Mouse (Mus musculus) thymus, adult 18-20 months (tissue): Measurements from ENCODE around the gene Mapk8ip3.

Experiments used
- DNase-seq, 2 experiments: peaks; one replicate each; pipeline ENCODE4 v3.0.0; 2022; ENCODE audit warnings: mixed read lengths in 2 of 2

The Mapk8ip3 gene

DNA sequence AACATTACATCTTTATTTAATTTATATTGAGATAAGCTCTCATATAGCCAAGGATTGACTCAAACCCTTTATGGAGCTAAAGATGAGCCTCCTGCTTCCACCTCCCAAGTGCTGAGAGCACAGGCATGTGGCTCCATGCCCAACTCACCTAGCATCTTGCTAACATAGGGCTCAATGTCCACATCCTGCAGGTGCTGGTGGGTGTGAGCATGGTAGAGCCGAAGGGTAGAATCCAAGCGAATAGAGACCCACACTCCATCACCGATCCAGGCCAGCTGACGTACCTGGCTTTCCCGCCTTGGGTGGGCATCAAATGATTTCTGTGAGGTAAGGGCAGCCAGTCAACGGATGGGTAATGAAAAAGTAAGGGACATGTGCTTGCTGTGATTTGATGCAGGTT lies 36.8 kb downstream of the Mapk8ip3 start:
- no peak for DNase-seq

DNA sequence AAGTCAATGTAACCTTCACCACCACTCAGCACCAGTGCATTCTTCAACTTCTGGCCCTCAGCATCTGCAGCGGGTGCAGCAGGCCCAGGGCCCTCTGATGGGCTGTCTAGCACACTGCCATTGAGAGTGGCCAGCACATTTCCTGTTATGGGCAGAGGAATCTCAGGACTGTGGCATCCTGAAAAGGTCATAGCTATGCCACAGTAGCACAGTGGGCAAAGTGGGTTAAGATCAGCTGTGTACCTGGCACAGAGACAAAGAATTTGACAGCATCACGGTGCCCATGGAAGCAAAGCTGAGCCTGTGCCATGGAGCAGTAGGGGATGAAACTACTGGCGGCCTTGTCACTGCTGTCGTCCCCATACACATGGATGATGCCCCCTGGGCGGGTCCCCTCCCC lies 37.6 kb downstream of the Mapk8ip3 start:
- DNase-seq: no peak

DNA sequence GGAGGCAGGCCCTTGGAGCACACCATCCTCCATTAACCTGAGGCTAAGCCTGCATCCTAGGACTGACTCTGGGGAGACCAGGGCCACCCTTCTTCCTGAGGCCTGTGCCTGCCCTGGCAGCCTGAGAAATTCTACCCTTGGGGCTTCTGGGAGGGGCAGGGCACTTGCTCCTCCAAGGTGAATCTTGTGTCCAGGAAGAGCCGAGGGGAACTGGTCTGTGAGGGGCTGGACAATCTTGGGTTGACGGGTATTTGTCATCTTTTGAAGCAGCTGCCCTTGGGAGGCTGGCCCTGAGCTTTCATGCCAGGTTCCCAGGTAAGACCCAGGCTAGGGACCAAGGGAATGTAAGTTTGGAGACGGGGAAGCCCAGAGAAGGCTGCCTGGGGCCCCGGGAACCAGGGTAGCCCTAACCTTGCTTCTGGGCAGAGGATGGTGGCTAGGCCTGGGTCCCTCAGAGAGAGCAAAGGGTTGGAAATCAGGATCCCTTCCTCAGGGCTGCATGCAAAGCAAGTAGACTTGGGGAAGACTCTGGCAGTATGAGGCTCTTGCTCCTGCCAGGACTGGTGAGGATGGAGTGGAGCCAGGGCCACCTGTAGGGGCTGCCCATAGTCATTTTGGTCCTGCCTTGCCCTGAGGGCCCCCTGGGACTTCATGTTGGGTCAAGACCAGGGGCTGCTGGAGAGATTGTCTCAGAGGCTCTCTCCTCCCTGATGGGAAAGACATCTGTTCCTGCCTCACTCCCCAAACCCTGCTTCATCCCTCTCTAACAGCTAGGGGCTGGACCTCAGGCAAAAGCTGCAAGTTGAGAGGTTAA lies 38.5 kb downstream of the Mapk8ip3 start:
- DNase-seq: no peak

- DNase-seq: no peak
These were observed 39.2 kb downstream of the Mapk8ip3 start for GRCm38 (mm10) chr17:24897600-24897999.

GRCm38 (mm10) chr17:24896993-24897269 lies 39.8 kb downstream of the Mapk8ip3 start:
- DNase-seq: no peak

DNA sequence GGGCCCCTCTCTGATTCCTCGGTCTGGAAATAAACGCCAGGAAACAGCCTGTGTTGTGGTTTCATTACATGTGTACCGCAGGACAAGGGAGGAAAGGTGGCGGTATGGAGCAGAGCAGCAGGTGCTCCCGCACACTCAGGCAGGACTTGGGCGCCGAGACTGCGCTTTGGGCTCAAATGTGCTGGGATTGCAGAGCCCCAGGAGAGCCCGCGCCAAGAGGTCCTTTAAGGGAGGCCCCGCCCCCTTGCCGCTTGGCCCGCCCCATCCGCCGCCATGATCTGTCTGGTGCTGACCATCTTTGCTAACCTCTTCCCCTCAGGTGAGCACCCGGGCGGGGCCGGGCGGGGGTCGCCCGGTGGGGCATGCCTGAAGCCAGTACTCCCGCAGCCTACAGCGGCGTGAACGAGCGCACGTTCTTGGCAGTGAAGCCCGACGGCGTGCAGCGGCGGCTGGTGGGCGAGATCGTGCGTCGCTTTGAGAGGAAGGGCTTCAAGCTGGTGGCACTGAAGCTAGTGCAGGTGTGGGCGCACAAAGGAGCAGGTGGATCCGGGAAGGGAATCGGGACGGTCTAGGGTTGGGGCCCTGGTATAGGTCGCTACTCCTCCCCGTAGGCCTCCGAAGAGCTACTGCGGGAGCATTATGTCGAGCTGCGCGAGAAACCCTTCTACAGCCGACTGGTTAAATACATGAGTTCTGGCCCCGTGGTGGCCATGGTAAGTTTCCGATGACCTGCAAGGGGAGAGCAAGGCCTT lies 40.4 kb downstream of the Mapk8ip3 start, which contains the start of gene Nme3:
Nme3 (plus strand) TSS at position 260 of the 752 bp plus-strand sequence.
- peak; percentile 64 to 70 for DNase-seq

DNA sequence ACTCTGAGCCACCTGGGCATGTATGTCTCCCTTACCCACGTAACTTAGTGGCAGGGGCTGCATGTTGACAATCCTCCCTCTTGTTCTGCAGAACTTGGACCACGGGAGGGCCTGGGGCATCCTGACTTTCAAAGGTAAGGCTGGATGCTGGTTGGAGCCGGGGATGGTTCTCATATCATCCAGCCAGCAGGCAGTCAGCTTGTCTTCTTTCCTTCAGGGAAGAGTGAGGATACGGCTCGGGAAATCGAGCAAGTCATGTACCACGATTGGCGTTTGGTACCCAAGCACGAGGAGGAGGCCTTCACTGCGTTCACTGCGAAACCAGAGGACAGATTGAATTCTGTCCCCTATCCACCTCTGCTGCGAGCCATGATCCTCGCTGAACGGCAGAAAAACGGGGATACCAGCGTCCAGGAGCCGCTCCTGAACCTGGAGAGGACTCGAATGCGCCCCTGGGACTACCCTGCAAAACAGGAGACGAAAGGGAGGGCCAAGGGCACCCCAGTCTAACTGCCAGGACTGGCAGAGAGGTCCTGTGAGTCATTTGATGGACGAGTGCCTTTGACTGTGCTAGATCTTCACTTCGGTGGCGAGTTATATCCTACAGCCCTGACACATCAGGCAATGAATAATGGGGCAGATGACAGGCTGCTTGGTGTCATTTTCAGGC lies 41.1 kb downstream of the Mapk8ip3 start:
- no peak for DNase-seq

DNA sequence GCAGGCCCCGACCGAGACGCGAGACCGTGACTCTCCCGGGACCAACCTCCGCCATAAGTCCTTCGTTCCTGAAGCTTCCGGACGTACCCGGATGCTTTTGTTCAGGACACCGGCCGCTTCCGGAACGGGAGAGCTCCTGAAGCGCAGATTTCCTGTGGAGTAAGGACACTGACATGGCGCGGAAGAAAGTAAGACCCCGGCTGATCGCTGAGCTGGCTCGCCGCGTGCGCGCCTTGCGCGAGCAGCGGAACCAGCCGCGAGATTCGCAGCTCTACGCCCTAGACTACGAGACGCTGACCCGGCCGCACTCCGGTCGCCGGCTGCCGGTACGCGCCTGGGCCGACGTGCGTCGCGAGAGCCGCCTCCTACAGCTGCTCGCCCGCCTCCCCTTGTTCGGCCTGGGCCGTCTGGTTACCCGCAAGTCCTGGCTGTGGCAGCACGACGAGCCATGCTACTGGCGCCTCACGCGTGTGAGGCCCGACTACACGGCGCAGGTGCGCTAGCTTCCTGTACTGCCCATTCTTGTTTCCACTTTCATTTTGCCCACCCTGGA lies 41.7 kb downstream of the Mapk8ip3 start, which contains the start of the genes Eme2 and Mrps34:
Eme2 (minus strand) TSS at position 93 of the 553 bp plus-strand sequence.
Mrps34 (plus strand) TSS at position 122 of the 553 bp plus-strand sequence.
- DNase-seq: peak; percentile 55 to 66

DNA sequence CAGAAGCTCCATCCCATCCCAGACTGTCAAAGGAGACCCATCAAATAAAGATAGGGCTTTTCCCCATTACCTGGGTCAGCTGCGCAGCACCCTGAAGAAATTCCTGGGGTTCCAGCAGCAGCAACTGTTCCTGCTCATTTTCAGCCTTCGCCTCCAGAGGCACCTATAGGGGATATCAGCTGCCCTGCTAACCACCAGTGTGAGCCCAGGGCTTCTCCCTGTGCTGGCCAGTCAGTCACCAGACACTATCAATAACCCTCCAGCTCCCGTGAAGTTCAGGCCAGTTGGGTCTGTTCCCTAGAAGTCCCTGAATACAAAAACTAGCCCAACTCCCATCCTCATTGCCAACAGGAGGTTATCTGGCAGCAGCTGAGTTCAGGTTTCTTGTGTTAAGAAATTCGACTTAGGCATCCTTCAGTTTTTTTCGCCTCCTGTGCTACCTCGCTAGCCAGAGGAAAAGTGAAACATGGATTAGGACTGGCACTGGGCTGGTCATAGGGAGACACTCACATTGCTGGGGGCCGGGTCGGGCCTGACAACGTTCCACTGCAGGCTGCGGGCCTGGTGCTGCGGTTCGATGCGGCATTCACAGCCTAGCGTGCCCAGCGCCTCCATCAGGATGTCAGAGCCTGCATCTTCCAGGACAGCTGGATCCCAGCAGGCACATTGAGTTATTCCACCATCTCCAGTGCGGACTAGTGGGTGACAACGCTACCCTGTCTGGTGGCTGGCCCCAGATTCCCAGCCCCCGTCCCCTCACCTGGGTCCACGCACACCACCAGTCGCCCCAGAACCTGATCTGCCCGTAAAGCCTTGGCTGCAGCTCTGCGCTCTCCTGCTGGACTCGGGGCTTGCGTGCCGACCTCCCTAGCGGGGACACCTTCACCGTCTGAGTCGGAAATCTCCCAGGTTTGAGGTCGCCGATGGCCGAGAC lies 42.4 kb downstream of the Mapk8ip3 start:
- DNase-seq: no peak

GRCm38 (mm10) chr17:24893276-24893675 lies 43.5 kb downstream of the Mapk8ip3 start:
- DNase-seq: no peak

DNA sequence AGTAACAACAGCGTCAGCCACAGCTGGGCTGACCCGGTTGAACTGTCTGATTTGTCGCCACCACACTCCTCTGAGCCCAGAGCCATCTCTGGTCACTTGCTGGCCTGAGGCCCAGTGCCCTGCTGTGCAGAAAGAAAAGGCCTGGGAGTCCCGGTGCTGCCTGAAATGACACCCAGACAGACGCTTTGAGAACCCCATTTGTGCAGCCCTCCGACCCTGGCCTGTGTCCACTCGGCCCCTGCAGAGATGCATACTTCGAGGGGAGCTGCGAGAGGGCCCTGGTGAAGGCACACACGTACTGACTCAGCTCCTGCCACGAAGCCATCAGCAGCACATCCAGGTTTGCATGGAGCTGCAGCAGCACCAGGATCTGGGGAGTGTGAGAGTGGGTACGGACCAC lies 44.0 kb downstream of the Mapk8ip3 start:
- DNase-seq: no peak

DNA sequence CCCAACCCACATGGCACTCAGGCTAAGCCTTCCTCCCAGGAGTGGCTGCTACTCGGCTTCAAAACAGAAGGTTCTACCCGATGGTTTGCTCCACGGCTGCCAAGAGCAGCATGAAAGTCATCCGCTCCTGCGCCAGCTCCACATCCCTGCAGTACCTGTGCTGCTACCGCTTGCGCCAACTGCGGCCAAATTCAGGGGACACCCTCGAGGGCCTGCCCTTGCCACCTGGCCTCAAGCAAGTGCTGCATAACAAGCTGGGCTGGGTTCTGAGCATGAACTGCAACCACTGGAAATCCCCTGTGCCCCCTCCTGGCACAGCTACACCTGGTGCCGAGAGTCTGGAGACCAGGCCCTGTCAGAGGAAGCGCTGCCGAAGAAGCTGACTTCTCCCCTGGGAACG lies 45.5 kb downstream of the Mapk8ip3 start:
- no peak for DNase-seq

DNA sequence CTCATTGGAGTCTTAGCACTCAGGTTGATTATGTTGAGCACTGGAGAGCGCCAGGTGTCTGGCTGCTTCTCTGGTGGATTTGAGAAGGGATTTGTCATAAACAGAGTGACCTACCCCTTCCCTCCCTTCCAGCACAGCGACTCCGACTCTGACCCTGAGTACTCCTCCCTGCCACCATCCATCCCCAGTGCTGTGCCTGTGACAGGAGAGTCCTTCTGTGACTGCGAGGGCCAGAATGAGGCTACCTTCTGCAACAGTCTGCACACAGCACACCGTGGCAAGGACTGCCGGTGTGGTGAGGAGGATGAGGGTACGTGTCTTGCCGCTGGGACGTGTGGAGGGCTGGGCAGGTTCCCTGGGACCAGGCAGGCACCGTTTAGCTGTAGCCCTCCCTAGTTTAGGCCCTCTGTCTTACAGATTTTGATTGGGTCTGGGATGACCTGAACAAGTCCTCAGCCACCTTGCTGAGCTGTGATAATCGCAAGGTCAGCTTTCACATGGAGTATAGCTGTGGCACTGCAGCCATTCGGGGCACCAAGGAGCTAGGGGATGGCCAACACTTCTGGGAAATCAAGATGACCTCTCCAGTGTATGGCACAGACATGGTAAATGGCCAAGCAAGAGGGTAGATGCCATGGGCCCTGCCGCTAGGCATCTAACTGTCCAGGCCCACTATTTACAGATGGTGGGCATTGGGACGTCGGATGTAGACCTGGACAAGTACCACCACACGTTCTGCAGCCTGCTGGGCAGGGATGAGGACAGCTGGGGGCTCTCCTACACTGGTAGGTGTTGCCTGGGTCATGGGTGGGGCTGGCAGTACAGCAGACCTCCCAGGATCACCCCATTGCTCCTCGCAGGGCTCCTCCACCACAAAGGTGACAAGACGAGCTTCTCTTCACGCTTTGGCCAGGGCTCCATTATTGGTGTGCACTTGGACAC lies 46.4 kb downstream of the Mapk8ip3 start:
- no peak for DNase-seq

- DNase-seq: no peak
These were observed 47.9 kb downstream of the Mapk8ip3 start for GRCm38 (mm10) chr17:24888862-24889261.

- no peak for DNase-seq
These were observed 49.3 kb downstream of the Mapk8ip3 start for GRCm38 (mm10) chr17:24887291-24888080.

GRCm38 (mm10) chr17:24886932-24887271 lies 49.9 kb downstream of the Mapk8ip3 start:
- DNase-seq: no peak

DNA sequence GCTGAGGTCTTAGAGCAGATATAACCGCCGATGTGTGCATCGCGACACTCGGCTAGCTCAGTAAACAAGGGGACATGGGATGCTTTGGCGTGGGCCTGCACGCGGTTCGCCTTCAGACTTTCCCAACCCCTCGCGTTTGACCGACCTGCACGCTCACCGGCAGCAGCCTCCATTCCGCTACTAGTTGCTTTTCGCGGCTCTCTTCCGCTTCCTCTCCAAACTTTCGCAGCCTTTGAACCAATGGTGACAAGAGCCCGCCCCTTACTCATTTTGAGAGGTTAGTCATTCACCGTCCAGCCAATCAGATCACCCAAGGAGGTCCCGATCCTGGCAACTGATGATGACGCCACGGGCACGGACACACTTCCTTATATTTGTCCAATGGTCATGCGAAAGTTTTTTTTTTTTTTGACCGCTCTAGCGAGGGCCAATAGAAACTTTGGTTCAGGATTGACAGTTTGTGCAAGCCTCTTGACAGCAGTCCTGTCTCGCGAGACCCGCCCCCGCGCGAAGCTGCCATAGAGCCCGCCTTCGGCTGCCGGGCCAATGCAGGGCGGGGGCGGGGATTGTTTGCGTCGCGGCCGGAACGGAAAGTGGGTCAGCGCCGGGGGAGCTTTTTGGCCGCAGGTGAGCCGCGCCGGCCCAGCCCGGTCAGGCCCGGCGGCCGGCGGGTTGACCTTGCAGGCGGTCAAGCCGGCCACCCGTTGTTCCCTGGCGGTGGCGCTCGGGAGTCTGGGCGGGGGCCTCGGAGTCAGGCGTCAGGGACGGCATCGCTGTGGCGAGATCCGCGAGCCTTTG lies 50.4 kb downstream of the Mapk8ip3 start, which contains the start of the genes Nubp2 and Spsb3:
Nubp2 (minus strand) TSS at position 216 of the 798 bp plus-strand sequence.
Spsb3 (plus strand) TSS at position 510 of the 798 bp plus-strand sequence.
- peak; percentile 92 to 99 for DNase-seq

DNA sequence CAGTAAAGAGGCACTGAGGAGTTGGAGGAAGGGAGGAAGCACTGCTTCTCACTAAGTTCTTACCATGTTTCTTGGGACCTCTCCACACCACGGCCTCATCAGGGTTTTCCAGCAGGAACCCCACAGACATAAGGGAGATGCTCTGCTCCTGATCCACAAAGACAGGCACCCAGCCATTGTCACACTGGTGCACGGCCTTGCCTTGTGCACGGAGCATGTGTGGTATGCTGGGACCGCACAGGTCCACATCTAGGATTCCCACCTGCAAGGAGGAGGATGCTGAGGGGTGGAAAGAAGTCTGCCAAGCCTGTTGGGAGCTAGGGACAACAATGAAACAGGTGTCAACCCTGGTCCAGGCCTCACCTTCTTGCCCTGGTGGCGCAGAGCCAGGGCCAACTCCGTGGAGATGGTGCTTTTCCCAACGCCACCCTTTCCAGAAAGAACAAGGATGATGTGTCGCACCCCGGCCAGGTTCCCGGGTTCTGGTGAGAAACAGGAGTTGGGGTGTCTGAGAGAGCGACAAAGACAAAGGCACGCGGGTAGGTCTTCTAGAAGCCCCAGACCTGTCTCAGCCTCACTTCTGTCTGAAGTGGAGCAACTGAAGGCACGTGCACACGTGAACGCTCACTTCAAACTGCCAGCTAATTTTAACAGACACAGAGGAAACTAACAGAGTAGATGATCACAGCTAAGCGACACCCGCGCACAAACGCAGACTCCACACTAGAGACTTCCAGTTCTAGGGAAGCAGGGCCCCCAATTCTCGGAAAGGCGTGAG lies 51.2 kb downstream of the Mapk8ip3 start:
- DNase-seq: no peak
